Mouse (Mus musculus) thymus, adult 2 months (tissue): ENCODE results near the gene Abcc12.

Source experiments
- CTCF ChIP-seq: fragments of 200-500 bp; IDR thresholded peaks from 2 replicates; pipeline ENCODE4 v1.5.1; 2012; ENCODE audit warnings: mild to moderate bottlenecking, control low read depth, low read length, moderate library complexity, borderline replicate concordance; ENCODE audit not compliant: control insufficient read depth, poor library complexity, insufficient read depth; ENCODE audit errors: extremely low read depth
- POLR2A ChIP-seq: fragments of 200-500 bp; IDR thresholded peaks from 2 replicates; pipeline ENCODE4 v1.6.1; 2012; ENCODE audit warnings: mild to moderate bottlenecking, low read length, control low read depth, moderate library complexity; ENCODE audit not compliant: control insufficient read depth, poor library complexity, insufficient read depth; ENCODE audit errors: extremely low read depth

DNA sequence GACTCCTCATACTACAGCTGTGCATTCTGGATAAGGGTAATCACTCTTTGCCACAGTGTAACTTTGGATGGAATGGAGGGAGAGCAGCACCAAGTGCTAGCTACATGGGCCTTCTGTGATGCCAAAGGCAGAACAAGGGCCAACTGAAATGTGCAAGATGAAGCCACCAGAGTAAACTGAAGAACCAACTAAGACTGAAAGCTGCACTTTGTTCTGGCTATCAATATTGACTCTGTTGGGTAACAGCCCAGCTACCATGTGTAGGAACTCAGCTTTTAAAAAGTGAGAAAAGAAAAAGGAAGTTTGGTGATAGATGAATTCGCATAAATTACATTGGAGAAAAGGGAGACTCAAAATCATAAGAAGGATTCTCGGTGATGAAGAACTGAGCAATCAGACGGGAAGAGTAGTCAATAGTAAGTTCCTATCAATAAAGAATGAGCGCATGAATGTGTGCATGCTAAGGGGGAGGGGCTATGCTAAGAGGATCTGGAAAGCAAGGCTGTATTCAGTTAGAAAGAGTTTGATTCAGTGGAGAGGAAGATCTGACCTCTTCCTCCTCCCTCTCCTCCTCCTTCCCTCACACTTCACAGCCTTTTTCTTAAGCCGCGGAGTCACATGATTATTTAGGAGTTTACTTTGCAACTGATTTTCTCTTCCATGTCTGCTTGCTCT lies 34.7 kb upstream of the Abcc12 start:
- TF ChIP-seq POLR2A (no peak), CTCF (no peak)
